Mouse (Mus musculus): Measurements from ENCODE around the gene Asic2.
"Not testable (repeated sequence)": the region's sequence is repeated elsewhere in the genome, so short reads cannot be mapped to it uniquely, and the experiment has no call there.

Gene Asic2

GRCm38 (mm10) chr11:81370426-81370810, 597.8 kb downstream of the Asic2 start:
- ChIA-PET CTCF (no interaction called here), POLR2A (no interaction called here)

- ChIA-PET POLR2A (no interaction called here), CTCF (no interaction called here)
Measured at GRCm38 (mm10) chr11:81369497-81370425, 598.5 kb downstream of the Asic2 start.

DNA sequence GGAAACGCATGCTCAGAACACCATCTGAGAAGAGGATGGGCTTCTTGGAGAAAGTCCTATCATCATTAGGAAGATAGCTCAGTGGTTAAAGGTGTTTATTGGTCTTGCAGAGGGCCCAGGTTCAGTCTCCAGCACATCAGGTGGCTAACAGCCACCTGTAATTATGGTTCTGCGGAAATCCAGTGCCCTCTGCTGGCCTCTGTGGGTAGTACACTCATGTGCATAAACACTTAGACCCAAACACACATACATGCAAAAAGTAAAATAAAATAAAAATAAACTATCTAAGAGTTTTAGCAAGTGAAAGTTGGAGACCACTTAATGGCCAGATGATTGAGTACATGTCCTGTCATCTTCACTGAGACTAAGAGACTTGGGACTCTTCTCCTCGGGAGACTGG, 603.8 kb downstream of the Asic2 start:
- CTCF ChIA-PET, result interaction anchor here in 2 of 4 experiments (1.3 to 1.5 kb wide), 2 partner anchors 10 kb away, joined by 3 to 5 read pairs; no protein-coding TSS in a partner anchor
- POLR2A ChIA-PET, result no interaction called here

GRCm38 (mm10) chr11:81362461-81362860, 605.8 kb downstream of the Asic2 start:
- ChIA-PET CTCF (interaction anchor here in 2 of 4 experiments (0.8 to 0.9 kb wide), 2 partner anchors 12 to 13 kb away, joined by 4 to 5 read pairs; no protein-coding TSS in a partner anchor), POLR2A (no interaction called here)

DNA sequence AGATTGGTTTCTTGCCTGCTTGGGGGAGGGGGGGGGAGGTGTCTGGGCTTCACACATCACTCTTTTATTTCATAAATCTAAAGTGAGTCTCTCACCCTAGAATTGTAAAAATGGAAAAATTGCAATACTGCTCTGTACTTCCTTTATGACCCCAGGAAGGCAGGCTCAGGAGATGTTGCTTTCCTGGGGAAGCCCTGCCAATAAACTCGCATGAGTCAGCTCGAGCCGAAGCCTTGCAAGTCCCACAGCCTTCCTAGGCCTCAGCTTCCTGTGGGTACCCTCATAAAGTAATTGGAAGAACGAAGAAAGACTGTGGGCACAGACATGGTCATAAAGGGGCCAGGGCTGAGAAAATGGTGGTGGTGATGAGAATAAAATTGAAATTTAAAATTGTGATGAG, 607.2 kb downstream of the Asic2 start:
- POLR2A ChIA-PET, result no interaction called here
- CTCF ChIA-PET, result no interaction called here

DNA sequence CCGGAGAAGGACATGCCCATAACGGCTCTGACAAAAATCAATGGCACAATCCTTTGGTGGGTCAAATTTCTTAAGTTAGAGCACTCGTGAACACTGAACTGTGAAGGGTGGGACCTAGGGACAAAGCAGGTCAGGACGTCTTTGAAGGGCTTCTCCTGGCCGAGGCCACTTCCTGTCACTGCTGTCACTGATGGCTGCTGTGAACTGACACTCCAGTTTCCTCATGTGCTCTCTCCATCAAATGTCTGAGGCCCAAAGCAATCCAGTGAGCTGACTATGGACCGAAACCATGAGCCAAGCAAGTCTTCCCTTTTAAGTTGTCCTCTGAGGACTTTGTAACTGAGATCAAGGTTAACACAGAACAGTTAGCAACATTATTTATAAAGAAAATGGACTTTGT, 617.8 kb downstream of the Asic2 start:
- POLR2A ChIA-PET, result interaction anchor here in 1 of 4 experiments (0.5 kb wide), 1 partner anchor 583 kb away, joined by 3 read pairs; no protein-coding TSS in a partner anchor
- CTCF ChIA-PET, result not testable (repeated sequence)

GRCm38 (mm10) chr11:81331977-81332376, 636.3 kb downstream of the Asic2 start:
- CTCF ChIA-PET, result no interaction called here
- POLR2A ChIA-PET, result interaction anchor here in 1 of 4 experiments (0.6 kb wide), 2 partner anchors 306 to 839 kb away, joined by 3 read pairs; no protein-coding TSS in a partner anchor

DNA sequence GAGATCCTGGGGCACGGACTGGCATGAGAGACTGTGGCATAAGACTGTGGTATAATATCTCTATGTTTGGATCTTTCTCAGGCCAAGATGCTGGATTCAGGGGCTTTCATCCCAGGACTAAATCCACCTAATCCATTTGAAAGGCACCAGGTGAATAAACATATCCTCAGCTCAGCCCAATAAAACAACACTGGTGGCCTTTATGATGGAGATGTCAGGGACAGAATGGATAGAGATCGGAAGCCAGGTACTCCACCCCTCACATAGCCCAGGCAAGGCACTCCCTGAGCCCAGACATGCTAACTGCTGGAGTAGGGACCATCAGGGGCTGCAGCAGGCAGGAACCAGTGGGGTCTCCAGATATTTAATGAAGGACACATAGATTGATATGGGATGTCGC, 637.3 kb downstream of the Asic2 start:
- POLR2A ChIA-PET, result interaction anchor here in 1 of 4 experiments (0.6 kb wide), 1 partner anchor 170 kb away, joined by 3 read pairs; no protein-coding TSS in a partner anchor
- CTCF ChIA-PET, result interaction anchor here in 1 of 4 experiments (0.6 kb wide), 1 partner anchor 372 kb away, joined by 3 read pairs; no protein-coding TSS in a partner anchor

GRCm38 (mm10) chr11:81328088-81328487, 640.2 kb downstream of the Asic2 start:
- ChIA-PET CTCF (interaction anchor here in 1 of 4 experiments (0.5 kb wide), 1 partner anchor 232 kb away, joined by 5 read pairs; no protein-coding TSS in a partner anchor), POLR2A (no interaction called here)

GRCm38 (mm10) chr11:81323146-81323545, 645.1 kb downstream of the Asic2 start:
- CTCF ChIA-PET, result no interaction called here

DNA sequence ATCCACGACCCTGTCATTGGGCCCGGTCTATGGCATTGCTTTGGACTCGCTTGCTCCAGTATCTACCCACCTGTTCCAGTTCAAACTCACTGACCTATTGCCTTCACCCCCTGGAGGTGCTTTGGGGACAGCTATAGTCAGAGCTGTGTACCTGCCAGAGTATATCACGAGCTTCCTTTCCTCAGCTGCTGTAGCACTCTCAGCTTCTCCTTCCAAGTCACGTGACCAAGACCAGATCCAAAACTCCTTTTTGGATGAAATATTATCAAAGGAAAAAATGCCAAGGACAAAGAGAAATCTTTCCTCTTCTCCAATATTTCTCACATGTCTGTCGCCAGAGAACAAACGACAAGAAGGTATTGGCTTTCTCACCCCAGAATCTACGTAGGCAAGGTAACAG, 645.8 kb downstream of the Asic2 start:
- POLR2A ChIA-PET, result no interaction called here
- CTCF ChIA-PET, result no interaction called here

More at GRCm38 (mm10) chr11:81323146-81323545, 645.1 kb downstream of the Asic2 start:
- POLR2A ChIA-PET, result no interaction called here

DNA sequence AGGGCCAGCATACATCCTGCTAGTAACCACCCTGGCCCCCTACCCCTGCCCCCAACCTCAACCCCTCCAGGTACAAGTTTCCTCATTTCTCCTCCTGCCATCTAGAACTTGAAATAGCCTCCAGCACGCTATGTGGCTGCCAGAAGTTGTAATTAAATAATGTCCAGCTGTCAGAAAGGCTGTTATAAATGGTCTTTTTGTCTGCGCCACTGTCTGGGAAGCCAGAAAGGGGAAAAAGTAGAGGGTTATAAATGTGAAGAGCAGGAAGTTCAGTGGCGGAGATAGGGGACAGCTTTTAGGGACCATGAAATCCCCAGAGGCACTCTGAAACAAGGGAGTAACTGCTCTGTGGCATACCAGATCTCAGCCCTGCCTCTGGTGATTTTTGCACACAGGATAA, 678.2 kb downstream of the Asic2 start:
- POLR2A ChIA-PET, result interaction anchor here in 2 of 4 experiments (0.6 to 0.7 kb wide), 4 partner anchors 206 to 1534 kb away, joined by 3 to 7 read pairs (median 6); no protein-coding TSS in a partner anchor
- CTCF ChIA-PET, result interaction anchor here in 1 of 4 experiments (0.6 kb wide), 1 partner anchor 331 kb away, joined by 3 read pairs; no protein-coding TSS in a partner anchor

GRCm38 (mm10) chr11:81283185-81283584, 685.1 kb downstream of the Asic2 start:
- POLR2A ChIA-PET, result no interaction called here
- CTCF ChIA-PET, result interaction anchor here in 2 of 4 experiments (0.6 kb wide), 2 partner anchors 248 to 250 kb away, joined by 3 read pairs; no protein-coding TSS in a partner anchor

- CTCF ChIA-PET, result interaction anchor here in 3 of 4 experiments (0.5 to 0.7 kb wide), 3 partner anchors 15 to 913 kb away, joined by 3 to 10 read pairs (median 3); no protein-coding TSS in a partner anchor
- POLR2A ChIA-PET, result no interaction called here
Measured at GRCm38 (mm10) chr11:81280070-81280469, 688.2 kb downstream of the Asic2 start.

DNA sequence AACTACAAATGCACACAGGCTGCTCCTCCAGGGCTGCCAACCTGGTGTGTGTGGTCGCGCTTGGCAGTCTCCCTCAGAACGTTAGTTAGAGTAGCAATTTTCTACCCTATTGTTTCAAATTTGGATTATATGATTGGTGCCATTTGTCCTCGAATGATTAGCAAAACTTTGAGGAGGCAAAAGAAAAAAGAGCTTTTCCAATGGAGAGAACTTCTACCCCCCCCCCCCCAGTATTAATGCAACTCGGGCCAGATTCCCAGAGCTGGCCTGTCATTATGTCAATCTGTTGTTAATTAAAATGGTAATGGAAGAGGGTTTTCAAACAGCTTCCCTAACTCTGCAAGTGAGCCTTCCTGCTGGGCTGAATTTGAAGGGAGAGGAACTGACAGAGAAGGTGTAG, 690.9 kb downstream of the Asic2 start:
- ChIA-PET POLR2A (interaction anchor here in 1 of 4 experiments (0.9 kb wide), 1 partner anchor 15 kb away, joined by 3 read pairs; no protein-coding TSS in a partner anchor), CTCF (interaction anchor here in 1 of 4 experiments (0.6 kb wide), 1 partner anchor 1122 kb away, joined by 3 read pairs; no protein-coding TSS in a partner anchor)

- ChIA-PET POLR2A (no interaction called here), CTCF (no interaction called here)
Measured at GRCm38 (mm10) chr11:81272677-81273418, 695.4 kb downstream of the Asic2 start.

DNA sequence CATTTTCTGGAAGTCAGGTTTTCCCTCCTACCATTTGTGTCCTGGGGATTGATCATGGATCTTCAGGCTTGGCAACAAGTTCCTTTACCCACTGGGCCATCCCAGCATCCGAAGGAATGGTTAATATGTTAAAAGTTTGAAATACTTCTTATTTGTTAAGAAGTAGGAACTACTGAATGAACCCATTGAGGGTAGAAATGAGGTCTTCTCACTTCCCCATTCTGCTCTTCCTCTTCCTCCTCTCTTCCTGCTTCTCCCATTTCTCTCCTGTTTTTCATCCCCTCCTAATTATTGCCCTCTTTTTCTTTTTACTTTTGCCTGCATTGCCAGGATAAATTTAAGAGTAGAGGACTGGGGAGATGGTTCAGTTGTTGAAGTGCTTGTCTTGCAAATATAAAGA, 696.8 kb downstream of the Asic2 start:
- CTCF ChIA-PET, result interaction anchor here in 1 of 4 experiments (0.6 kb wide), 1 partner anchor 204 kb away, joined by 6 read pairs; no protein-coding TSS in a partner anchor
- POLR2A ChIA-PET, result no interaction called here

DNA sequence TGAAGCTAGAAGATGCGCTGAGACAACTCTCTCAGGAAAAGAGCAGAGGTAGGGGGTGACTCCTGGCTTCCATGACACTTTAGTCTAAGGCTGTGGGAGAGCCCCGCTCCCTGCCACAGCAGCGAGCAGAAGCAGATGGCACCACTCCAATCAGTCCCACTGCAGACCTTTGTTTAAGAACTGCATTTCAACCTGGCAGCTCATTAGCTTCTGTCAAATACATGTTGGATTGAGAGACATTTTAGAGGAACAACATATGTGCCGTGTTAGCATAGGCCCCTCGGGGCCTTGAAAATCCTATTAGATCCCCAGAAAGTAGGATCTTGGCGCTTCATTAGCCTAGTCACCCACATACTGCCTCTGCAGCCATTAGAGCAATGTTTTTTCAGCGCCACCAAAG, 697.7 kb downstream of the Asic2 start:
- POLR2A ChIA-PET, result no interaction called here
- CTCF ChIA-PET, result no interaction called here

GRCm38 (mm10) chr11:81263757-81264156, 704.5 kb downstream of the Asic2 start:
- ChIA-PET CTCF (no interaction called here), POLR2A (no interaction called here)

- CTCF ChIA-PET, result no interaction called here
Measured at GRCm38 (mm10) chr11:81263193-81263592, 705.1 kb downstream of the Asic2 start.

More at GRCm38 (mm10) chr11:81263193-81263592, 705.1 kb downstream of the Asic2 start:
- POLR2A ChIA-PET, result no interaction called here

Data from embryonic stem cell, embryonic (primary cell).